ENCODE assay signal across 8 mouse cellular contexts in the genomic region with DNA sequence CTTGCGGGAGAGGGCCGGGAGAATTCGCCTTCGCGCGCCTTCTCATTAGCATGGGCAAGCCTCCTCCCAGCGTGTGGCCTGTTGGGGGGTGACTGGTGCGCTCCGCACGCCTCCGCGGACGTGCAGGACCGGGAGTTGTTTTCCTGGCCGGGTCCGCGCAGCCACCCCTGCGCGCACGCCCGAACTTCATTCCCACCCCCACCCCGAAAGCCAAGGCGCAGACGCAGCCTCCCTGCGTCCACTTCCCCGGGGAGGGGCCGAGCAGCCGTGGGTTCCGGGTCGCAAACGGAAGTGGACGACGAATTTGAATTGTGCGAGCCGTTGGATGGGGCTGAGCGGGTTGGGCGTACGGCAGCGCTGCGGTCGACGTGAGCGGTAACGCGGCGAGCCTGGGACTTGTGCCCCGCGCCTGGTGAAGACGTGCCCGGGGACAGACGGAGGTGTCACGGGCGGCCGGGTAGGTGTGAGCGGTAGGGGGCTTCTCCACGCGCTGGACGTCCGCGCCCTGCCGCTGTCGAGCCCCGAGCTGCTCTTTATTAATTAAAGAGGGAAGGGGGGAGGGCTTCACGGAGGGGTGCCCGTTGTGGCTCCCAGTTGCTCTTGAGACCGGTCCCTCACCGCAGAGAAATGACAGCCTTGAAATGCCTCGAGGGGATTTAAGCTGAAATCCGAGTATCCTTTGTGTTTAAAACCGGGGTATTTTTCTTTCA. TPM values are rescaled to one million over a fixed set of nuclear protein-coding genes. Genes with fewer than 3 reads are reported as not detected.
DNase-seq lines count a peak whose midpoint lies in the region; ATAC-seq lines count a peak whose summit lies in the region.

A gene (plus strand): TSS at position 74 of the 710 bp plus-strand sequence.

- intact Hi-C loops in gastrocnemius, postnatal 14 days (cut with DNase I; ENCODE audit: low total_unique reads) = no loop called here
- intact Hi-C loops in left cerebral cortex, postnatal 10 days (cut with DNase I) = no loop called here

- DNase-seq in adrenal gland, adult (ENCODE audit: inconsistent age in 2 of 2, low spot score in 1 of 2) = peak; percentile 92 to 97
- peak; percentile 95 for DNase-seq in embryo, embryonic 10.5 days (ENCODE audit: low spot score)
- peak; percentile 91 for DNase-seq in gastrocnemius, postnatal 14 days
- peak; percentile 75 to 93 for DNase-seq in left cerebral cortex, postnatal 10 days (ENCODE audit: extremely low spot score in 1 of 2, low spot score in 2 of 2)
- peak; percentile 87 for DNase-seq in right cerebral cortex, postnatal 25 days
- peak; percentile 86 to 89 for DNase-seq in urinary bladder, postnatal 4 days (ENCODE audit: low spot score in 2 of 2)

- peak; percentile 96 for ATAC-seq in inflammation-experienced regulatory T-cells, adult 6 months
- peak; percentile 98 for ATAC-seq in megakaryocyte-erythroid progenitor cell, adult 5-6 weeks (replicated peaks; ENCODE audit: low FRiP score, low TSS enrichment, poor library complexity, severe bottlenecking)

RNA-seq across cellular contexts. Expression of the gene that starts here (rescaled TPM):
- 1 to 10 TPM; 2.7 to 3.6 TPM for total RNA-seq in gastrocnemius, postnatal 14 days (2021)
- 10 to 100 TPM; 11.4 to 26.3 (median 15.4) TPM for polyA plus RNA-seq in inflammation-experienced regulatory T-cells, adult 6 months (2017; shearing (Covaris generic))
- 10 to 100 TPM; 11.0 to 11.8 TPM for total RNA-seq in left cerebral cortex, postnatal 10 days (2021)
- 21.0 and 27.1 TPM in 2 replicates for total RNA-seq in megakaryocyte-erythroid progenitor cell, adult 5-6 weeks (2014; fragmentation: Nextera tagmentation)
- total RNA-seq in megakaryocyte-erythroid progenitor cell, adult 5-6 weeks (2017) = 20.5 and 24.5 TPM in 2 replicates

Comparison
In these comparisons a context has a peak if more than half of its experiments do, and no peak if none do; other contexts are left out.
1. Peak in every context shown above with its lines: DNase-seq and ATAC-seq.